Mouse (Mus musculus) retina, adult 2 months (tissue): ENCODE results near the gene Nr2f6.
A peak's percentile ranks its signal among the peaks of the same experiment; 100 is the strongest.

Experiments
- DNase-seq: peaks from one replicate; pipeline ENCODE4 v3.0.0-alpha.2; 2012; ENCODE audit warnings: low read depth, low spot score

The Nr2f6 gene

DNA sequence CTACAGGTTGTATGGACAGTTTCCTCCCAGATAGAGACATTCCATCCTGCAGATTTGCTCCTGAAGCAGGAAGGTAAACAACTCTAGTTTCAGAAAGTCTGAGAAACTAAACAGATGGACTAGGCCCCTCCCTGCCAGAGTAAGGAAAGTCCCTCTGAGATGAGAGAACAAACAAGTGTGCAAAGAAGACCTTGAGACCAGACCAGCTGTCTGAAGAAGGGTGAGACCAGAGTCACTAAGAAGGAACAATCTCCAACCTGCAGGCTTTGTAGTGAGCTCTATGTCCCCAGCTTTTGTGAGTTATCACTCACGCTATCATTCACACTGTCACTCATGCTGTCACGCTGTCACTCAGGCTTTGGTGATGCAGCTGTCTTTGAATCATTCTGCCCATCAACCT lies 9.9 kb upstream of the Nr2f6 start:
- no peak for DNase-seq

DNA sequence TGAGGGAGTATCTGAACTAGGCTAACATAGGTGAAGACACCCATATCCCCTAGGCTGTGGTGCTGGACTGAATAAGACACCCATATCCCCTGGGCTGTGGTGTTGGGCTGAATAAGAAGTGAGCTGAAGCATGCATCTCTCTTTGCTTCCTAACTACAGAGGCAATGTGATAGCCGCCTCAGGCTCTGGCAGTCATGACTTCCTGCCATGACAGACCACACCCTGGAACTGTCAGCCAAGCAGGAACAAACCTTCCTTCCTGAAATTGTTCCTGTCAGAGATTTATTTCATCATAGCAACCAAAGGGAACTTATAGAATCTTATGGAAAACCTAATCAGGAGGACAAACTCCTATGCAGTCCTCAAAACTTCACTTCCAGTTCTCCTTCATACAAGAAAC lies 6.5 kb upstream of the Nr2f6 start:
- no peak for DNase-seq

DNA sequence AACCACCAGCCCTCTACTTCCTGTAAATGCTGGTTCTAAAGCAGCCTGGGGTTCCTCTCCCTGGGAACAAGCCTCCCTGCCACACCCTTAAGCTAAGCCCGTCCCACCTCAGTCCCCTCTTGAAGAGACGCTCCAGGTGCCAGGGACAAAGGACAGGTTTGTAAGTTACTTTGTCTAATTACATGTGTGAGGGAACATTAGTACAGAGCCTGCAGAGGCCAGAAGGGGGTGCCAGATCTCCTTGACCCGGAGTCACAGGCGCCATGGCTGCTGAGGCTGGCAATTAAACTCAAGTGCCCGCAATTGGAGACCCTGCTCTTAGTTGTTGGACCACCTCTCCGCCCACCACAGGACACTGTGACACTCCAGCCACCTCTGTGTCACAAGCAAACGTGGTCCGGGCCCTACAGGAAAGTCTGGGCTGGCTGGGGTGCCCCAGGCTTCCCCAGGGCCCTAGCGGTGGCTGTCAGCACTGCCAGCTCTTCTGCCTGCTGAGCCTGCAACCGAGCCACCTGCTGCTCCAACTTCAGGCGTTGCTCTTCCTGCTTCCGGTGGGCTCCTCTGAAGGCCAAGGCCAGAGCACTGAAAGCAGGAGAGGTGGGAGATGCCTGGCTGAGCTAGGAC lies 3.6 kb upstream of the Nr2f6 start:
- DNase-seq: no peak

DNA sequence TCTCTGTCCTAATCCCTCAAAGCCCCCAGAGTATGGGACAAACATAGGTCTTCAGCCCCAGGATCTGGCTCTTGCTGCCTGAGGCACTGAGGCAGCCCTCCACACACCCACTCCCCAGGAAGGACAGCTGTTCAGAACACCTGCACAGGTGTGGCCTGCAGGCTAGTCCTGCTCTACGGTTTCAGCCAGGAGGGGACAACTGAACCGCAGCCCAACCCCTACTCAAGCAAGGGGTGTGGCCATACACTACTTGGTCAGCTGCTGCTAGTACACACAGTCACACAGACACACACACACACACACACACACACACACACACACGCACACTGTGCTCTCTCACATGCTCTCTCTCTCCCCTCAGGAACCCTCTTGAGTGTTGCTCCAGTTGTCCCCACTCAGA lies 2.1 kb upstream of the Nr2f6 start:
- no peak for DNase-seq

DNA sequence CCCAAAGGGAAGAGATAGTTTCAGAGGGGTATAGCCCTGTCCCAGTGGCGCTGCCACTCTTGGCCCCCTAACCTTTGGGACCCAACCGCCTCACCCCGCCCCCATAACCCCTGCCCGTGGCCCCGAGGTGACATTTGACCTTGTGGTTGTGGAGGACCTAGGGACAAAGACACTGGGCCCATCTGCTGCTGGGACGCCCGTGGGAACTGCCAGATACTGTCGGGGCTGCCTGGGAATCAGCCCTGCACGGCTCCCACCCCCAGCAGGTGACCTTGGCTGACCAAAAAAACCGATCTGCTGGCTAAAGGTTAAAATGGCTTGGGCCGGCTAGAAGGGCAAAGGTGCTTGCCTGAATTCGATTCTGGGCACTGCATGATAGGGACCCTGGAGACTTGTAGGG lies 1.6 kb upstream of the Nr2f6 start:
- DNase-seq: no peak

DNA sequence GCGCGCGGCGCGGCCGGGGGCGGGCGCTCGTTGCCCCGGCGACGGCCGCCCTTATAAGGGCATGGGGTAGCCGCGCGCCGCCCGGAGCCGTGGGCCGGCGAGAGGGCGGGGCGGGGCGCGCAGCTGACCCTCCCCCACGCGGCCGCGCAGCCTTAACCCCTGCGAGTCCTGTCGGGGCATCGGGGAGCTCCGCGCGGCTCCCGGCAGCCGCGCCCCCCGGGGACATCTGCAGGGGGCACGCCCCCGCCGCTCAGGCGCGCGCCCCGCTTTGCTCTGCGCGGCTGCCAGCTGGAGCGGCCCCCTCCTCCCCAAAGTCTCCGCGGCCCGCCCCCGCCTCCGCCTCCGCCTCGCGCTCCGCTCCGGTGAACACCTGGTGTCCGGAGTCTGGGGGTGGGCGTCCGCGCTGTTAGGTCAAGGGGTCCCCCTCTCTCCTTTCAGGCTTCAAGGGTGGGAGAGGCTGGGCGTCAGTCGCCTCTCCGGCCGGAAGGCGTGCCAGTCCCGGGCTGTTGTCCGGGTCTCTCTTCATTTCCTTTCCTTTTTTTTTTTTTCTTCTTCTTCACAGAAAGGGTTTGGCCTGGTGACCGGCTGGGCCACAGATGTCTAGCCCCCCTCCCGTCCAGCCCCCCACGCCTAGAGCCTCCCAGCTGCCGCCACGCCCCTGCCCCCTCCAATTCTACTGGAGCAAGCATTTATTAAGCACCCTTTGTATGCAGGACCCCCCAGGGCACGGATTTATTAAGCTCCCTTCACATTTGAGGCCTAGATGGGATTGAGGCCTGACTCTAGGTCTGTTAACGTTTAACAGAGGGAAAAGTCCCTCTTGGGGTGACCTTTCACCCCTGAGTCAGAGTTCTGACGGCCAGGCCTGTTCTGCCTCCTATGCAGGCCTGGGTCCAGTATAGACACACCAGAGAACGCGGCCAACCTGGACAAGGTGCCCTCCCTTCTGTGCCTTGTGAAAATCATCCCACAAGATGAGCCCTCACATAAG lies 506 bp upstream of the Nr2f6 start:
- peak; percentile 53 for DNase-seq

DNA sequence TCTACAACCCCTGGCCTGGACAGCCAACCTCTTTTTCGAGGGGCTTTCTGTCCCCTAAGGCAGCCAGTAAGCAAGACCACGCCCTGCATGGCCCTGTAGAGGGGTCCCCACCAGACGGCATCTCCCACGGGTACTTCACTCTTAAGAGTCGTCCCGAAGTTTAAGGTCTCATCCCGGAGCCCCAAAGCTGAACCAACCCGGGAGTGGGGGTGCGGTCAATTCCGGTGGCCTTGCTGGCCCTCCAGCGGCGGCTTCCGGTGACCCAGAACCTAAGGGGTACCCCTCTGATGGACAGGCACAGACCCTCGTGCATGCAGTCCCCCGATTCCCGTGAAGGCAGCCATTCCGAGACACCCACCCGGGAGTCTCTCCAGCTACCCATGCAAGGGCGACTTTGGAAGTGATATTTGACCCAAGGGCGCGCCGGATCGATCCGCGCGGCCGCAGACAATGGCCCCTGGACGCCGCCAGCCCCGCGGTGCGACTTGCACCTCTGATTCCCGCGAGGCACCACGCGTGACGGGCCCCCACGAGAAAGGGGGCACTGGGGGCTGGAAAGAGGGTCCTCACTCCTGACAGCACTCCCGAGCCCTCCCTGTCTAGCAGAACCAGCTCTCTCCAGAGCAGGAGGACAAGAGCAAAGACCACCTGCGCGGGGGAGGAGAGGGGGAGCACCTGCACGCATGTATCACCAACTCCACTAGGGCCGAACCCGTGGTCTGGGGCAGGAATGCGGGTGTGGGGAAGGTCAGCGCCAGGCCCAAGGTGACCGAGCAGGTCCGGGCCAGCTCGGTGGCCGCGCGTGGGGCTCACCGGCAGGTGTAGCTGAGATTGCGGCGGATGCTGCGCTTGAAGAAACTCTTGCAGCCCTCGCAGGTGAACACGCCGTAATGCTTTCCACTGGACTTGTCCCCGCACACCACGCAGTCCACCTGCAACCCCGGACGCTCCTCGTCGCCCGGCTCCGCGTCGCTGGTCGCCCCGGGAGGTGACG lies 1.3 kb downstream of the Nr2f6 start:
- DNase-seq: no peak

DNA sequence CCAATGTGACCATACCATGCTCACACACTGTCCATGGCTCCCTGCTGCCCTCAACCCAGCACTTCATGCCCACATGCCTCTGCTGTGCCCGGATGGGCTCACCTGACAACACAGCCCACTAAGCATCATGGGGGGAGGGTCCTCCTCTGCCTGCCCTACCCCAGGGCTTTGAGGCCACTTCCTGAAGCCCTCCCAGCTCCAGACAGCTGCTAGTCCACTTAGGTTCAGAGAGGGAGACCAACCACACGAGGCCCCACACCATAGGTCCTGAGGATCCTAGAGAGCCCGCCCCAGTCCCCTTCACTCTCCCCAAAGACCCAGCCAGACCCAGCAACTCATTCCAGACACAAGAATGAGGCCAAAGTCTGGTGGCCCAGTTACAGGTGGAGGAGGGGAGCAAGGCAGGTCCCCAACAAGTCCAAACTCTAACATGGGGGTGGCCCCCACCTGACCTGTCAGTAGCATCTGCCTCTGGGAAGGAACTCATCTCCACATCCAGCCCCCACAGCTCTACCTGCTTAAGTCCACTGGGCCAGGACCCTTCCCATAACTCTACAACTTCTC lies 2.2 kb downstream of the Nr2f6 start:
- DNase-seq: no peak

DNA sequence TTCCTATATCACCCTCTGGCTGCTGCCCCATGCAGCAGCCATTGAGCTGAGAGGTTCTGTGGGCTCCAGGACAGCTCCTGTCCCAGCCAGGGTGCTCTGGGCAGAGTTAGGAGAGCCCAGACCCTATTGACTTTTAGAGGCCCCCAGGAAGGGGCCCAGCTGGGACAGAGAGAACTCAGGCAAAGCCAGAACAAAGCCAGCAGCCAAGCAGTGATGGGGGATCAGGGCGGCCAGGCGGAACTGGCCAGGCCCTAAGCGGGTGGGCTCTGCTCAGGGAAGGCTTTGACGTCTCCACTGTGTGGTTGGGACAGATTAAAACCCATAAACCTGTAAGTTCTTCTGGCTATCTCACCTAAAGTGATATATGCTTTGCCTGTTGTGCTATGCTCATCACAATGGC lies 2.8 kb downstream of the Nr2f6 start:
- DNase-seq: no peak

DNA sequence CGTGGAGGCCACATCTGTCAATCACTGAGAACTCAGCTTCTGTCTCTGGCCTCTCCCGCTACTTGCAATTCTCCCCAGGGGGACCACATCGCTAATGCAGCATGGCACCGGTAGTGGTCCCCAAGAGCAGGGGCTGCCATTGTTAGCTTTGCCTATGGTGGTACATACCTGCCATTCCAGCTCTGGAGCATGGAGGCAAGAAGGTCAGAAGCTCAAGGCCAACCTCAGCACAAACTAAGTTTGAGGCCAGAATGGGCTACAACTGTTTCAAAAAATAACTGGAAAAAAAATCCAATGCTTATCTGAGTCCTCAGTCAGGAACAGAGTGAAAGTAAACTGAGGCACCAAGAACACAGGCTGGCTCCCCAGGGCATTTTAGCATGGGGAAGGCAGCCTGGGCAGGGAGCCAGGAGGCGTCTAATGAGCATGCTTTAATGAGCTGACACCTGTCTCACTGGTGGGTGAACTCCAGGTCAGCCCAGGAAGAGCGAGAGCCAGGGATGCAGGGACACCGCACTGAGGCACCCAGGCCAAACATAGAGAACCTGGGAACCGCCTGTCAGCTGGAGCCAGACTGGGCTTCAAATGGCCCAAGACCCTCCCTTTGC lies 5.2 kb downstream of the Nr2f6 start:
- no peak for DNase-seq

DNA sequence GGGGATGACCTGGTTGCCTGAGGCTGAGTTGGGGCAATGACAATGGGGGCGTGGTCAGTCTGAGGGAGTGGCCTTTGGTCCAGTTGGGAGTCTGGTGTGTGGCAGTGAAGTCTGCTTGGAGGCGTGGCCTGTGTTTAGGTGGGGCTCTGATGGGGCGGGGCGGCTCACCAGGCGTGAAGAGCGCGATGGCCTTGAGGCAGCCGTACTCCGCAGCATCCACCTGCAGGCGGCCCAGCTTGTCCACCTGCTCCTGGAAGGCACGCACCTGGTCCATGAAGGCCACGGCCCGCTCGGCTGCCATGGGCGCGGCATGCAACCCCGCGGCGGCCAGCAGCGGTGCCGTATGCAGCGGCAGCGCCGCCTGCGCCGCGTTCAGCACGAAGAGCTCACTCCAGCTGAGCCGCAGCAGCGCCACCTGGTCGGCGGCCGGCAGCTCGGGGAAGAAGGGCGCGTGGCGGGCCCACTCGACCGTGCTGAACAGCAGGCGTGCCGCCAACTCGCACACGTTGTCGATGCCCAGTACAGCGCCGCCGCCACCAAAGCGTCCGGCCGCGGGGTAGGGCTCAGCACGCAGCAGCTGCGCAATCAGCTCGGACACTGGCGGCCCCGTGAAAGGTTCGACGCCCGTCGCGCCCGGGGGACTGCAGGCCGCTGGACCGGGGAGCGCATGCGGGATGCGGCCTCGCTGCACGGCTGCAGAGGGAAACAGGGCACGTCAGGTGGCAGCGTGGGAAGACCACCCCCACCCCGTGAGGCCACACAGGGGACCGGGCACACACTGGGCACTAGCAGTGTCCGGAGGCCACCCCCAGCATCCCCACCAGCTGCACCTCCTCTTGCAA lies 6.0 kb downstream of the Nr2f6 start:
- DNase-seq: peak; percentile 33

DNA sequence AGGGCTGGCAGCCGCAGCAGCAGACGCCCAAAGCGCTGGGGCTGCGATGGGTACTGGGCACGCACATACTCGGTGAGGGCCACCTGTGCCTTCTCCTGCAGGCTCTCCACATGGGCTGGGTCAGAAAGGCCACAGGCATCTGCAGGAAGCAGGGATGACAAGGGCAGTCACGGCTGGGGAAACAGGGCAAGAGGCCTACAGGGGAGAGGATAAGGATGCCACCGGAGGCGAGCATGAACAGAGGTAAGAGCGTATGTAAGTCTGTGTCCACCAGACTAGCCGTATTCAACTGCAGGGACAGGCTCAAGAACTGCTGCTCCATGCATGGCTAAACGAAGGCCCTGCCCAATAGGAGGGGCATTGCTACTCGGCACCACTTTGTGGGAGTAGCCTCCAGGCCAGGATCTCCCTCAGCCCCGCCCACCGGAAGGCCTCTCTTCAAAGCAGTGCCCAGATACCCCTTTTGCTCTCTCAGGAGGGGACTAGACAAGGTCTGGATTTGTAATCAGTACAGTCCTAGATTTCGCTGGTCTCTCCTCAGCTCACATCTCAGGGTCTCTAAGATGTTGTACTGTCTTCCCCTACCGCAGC lies 7.0 kb downstream of the Nr2f6 start:
- no peak for DNase-seq

DNA sequence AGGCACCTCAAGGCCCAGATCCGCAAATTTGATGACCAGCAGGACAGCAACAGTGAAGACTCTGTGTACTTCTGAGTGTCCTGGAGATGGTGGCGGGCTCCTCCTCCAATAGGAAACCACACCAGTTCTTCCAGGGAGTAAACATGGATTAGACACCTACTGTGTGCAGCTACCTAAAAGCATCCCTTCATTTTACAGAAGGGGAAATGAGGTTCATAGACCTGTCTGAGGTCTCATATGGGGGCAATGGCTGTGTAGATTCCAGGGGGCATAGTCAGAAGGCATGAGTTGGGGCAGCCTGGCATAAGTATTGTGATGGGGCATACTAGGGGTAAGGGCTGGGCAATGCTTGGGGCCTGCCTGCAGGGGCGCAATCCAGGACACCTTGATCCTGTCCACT lies 8.8 kb downstream of the Nr2f6 start:
- DNase-seq: no peak

DNA sequence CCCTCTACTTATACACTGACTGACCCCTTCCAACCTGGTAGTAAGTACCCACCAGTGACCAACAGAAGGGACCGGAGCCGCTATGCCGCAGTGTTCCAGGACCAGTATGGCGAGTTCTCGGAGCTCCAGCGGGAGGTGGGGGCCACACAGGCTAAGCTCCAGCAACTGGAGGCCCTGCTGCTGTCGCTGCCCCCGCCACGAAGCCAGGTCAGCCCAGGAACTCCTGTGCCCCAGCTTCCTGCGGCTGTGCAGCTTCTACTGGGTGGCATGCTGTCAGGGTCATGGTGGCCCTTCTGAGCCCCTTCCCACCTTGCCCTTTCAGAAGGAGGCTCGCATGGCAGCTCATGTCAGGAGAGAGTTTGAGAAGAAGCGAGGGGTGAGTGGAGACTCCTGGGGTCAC lies 9.3 kb downstream of the Nr2f6 start:
- DNase-seq: no peak

DNA sequence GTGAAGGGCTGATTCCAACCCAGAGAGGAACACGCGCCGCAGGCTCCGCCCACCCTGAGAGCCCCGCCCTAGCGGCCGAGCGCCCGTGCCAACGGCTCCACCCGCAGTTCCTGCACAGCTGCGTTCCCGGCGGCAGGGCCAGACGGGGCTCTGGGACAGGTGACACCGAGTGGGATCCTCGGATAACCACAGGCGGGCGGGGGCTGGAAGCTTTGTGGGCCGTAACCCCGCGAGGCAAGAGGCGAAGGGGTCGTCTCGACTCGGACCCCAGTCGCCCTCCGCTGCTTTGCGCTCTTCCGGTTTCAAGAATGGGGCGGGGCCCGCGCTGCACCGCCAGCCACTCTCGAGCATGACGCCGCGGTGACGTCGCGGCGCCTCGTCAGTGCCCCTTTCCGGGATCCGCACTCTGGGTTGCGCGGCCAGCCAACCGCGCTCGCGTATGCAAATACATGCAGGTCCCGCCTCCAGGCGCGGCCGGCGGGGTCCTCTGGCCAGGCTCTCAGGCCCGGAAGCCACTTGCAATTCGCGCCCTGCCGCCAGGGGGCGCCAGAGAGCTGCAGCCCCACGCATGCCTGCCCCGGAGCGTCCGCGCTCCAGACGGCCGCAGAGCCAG lies 10.4 kb downstream of the Nr2f6 start, which contains the start of gene Ocel1:
Gene Ocel1, plus strand, starts transcription at position 63 of the 613 bp plus-strand sequence.
- peak; percentile 88 for DNase-seq

DNA sequence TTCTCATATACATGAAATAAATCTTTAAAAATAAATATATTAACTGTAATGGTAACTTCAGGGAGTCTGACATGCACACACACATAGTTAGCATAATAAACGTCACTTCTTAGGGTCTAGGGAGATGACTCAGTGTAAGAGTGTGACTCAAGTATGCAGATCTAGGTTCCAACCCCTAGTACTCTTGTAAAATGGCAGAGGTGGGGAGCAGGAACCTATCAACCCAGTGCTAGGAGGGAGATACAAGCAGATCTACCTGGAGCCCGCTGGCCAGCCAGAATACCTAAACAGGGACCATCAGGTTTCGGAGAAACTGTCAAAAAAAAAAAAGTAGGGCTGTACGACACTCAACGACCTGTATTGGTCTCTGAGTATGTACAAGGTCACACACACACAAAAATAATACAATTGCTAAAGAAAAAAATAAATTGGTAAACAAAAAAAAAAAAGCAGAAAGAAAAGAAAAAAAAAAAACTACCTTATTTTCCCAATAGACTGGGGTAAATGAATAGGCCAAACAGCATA lies 11.0 kb downstream of the Nr2f6 start:
- DNase-seq: no peak

DNA sequence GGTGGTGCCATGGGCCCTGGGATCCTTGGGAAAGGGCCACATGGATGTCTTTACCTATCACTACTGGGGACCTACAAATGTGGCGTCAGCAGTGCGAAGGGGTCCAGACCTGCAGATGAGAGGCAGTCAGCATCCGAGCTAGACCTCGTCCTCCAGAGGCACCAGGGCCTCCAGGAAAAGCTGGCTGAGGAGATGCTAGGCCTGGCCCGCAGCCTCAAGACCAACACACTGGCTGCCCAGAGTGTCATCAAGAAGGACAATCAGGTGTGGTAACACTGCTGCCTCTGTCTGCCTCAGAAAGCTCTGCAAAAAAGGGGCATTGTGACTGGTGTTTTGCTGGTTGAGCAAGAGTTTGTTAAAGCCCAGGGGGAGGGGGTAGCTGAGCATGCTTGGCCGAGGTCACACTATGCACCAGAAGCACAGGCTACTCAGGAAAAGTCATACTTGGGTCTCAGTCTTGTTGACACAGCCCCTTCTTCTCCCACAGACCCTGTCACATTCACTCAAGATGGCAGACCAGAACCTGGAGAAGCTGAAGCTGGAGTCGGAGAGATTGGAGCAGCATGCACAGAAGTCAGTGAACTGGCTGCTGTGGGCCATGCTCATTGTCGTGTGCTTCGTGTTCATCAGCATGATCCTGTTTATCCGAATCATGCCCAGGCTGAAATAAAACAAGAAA lies 12.6 kb downstream of the Nr2f6 start:
- DNase-seq: no peak

DNA sequence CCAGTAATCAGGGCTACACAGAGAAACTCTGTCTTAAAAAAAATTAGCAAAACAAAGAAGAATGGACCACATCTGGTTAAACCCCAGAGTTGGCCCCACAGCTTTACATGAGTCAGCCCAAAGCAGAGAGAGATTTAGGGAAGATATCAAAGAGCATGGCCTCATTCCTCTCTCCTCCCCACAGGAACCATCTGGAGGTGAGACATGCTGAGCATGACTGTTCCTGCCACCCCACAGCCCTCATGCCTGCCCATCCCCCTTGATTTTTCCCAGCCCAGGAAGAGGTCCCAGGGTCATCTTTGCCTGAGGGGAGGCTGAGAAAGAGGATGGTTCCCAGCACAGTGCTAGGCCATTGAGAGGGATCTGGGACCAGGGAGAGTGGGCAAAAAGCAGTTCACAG lies 13.4 kb downstream of the Nr2f6 start:
- no peak for DNase-seq
